Mouse (Mus musculus): ENCODE results near the gene Hoxd13.

Hoxd13 gene

GRCm38 (mm10) chr2:74680561-74681398 lies 12.7 kb downstream of the Hoxd13 start:
- no peak for DNase-seq (ENCODE audit: low spot score in 2 of 2)

- DNase-seq (ENCODE audit: low spot score in 2 of 2): no peak
Measured at GRCm38 (mm10) chr2:74681594-74682531, 13.8 kb downstream of the Hoxd13 start.

- DNase-seq (ENCODE audit: low spot score in 2 of 2): no peak
Measured at GRCm38 (mm10) chr2:74682796-74683195, 14.7 kb downstream of the Hoxd13 start.

DNA sequence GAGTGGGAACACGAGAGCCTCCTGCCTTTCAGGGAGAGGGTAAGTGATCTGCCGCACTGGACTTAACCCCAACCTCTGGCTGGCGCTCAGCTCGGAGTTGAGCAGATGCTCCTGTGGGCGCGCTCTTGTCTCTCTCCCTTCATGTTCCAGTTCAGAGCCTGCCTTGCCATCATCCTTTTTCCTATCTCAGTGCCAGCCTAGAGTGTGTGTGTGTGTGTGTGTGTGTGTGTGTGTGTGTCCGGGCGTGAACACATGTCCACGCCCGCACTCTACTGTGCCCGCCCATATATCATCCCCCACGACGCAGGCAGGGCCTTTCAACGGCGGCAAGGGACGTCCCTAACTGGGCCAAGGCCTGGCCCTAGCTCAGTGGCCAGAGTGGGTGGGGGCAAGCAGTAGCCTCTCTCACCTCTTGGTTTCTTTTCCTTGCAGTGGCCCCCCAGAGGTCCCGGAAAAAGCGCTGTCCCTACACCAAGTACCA lies 15.4 kb downstream of the Hoxd13 start:
- no peak for DNase-seq (ENCODE audit: low spot score in 2 of 2)

DNA sequence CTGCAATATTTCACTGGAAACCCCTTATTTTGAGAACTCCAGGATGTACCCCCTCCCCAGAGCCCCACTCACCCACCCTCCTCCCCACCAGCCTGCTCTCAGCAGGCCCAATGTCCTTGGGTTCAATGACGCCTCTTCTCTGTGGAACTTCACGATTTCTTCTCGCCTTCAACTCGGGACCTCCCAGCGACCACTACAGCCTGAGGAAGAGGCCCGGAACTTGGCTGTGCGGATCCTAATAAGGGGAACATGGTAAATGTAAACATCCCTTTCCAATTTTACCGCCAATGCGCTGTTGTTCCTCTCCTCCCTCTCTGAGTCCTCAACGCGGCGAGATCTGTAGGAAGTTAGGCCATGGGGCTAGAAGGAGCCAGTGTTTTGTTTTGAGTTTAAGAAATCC lies 16.0 kb downstream of the Hoxd13 start:
- no peak for DNase-seq (ENCODE audit: low spot score in 2 of 2)

- DNase-seq (ENCODE audit: low spot score in 2 of 2): no peak
Measured at GRCm38 (mm10) chr2:74685059-74685603, 17.0 kb downstream of the Hoxd13 start.

GRCm38 (mm10) chr2:74686301-74686987 lies 18.3 kb downstream of the Hoxd13 start:
- DNase-seq (ENCODE audit: low spot score in 2 of 2): no peak

GRCm38 (mm10) chr2:74686988-74687697 lies 19.0 kb downstream of the Hoxd13 start:
- no peak for DNase-seq (ENCODE audit: low spot score in 2 of 2)

- no peak for DNase-seq (ENCODE audit: low spot score in 2 of 2)
Measured at GRCm38 (mm10) chr2:74687698-74688555, 19.8 kb downstream of the Hoxd13 start.

- DNase-seq (ENCODE audit: low spot score in 2 of 2): no peak
Measured at GRCm38 (mm10) chr2:74688795-74689573, 20.9 kb downstream of the Hoxd13 start.

GRCm38 (mm10) chr2:74689574-74690337 lies 21.6 kb downstream of the Hoxd13 start:
- no peak for DNase-seq (ENCODE audit: low spot score in 2 of 2)

GRCm38 (mm10) chr2:74690338-74690716 lies 22.2 kb downstream of the Hoxd13 start:
- DNase-seq (ENCODE audit: low spot score in 2 of 2): no peak

- no peak for DNase-seq (ENCODE audit: low spot score in 2 of 2)
Measured at GRCm38 (mm10) chr2:74691022-74691951, 23.2 kb downstream of the Hoxd13 start, which contains the start of gene Hoxd10. TSS of gene Hoxd10 (plus strand) at chr2:74691924.

GRCm38 (mm10) chr2:74691995-74692807 lies 24.1 kb downstream of the Hoxd13 start:
- no peak for DNase-seq (ENCODE audit: low spot score in 2 of 2)

- DNase-seq (ENCODE audit: low spot score in 2 of 2): no peak
Measured at GRCm38 (mm10) chr2:74692808-74693431, 24.8 kb downstream of the Hoxd13 start.

- no peak for DNase-seq (ENCODE audit: low spot score in 2 of 2)
Measured at GRCm38 (mm10) chr2:74693432-74693827, 25.3 kb downstream of the Hoxd13 start.
